ENCODE assay signal across 1 mouse cellular context in the genomic region with DNA sequence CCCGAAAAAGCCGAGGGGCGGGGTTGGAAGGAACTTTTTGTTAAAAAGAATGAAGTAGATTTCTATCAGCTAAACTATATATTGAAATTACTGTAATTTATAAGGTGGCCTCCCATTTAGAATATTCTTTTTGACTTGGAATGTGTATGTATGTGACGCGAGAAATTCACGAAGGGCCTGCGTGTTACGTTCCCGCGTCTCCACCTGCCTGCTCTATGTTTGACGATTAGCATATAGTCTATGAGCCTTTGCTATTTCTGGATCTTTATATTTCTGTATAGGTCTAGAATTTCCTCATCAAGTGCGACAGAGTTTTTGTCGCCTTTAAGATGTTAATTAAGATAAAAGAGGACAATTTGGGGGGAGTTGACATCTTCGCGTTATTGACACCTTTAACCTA.
TF ChIP-seq lines count a peak whose summit lies in the region.

No protein-coding gene starts in this region.

TF ChIP-seq in MEL, 35 proteins besides CTCF, POLR2A, EP300 and RAD21:
- TF ChIP-seq USF1 (IDR thresholded peaks at IDR 0.05; ENCODE audit: low read depth, low read length) (no peak), GATA1 (IDR thresholded peaks at IDR 0.05; ENCODE audit: low read depth, low read length) (no peak), TBP (IDR thresholded peaks at IDR 0.05; ENCODE audit: low read depth, low read length) (no peak), NRF1 (IDR thresholded peaks at IDR 0.05; ENCODE audit: insufficient read depth, low read depth, low read length, poor library complexity, severe bottlenecking) (no peak), MAFK (IDR thresholded peaks at IDR 0.05; ENCODE audit: borderline replicate concordance, low read depth, low read length) (no peak), POLR2AphosphoS2 (IDR thresholded peaks at IDR 0.05; ENCODE audit: low read length) (no peak), TCF12 (IDR thresholded peaks at IDR 0.05; ENCODE audit: low read depth, low read length) (no peak), POLR2AphosphoS5 (IDR thresholded peaks at IDR 0.05; ENCODE audit: borderline replicate concordance, low read depth, low read length) (no peak; the same call in 1 of the 2 replicates), ELF1 (IDR thresholded peaks at IDR 0.05; ENCODE audit: low read depth, low read length) (no peak), CHD1 (IDR thresholded peaks at IDR 0.05; ENCODE audit: low read depth, low read length) (no peak), MYC (IDR thresholded peaks at IDR 0.05; ENCODE audit: low read depth, low read length) (no peak), UBTF (IDR thresholded peaks at IDR 0.05; ENCODE audit: borderline replicate concordance, insufficient read depth, low read depth, low read length) (no peak), MAX (IDR thresholded peaks at IDR 0.05; ENCODE audit: low read length) (no peak), ZNF384 (IDR thresholded peaks at IDR 0.05; ENCODE audit: low read depth, low read length) (no peak), KAT2A (conservative IDR thresholded peaks at IDR 0.05; ENCODE audit: low read depth, low read length) (no peak), ZKSCAN1 (IDR thresholded peaks at IDR 0.05; ENCODE audit: low read depth, low read length) (no peak)
